Mouse (Mus musculus) layer of hippocampus, adult 11-12 months (tissue): ENCODE measurements at regions not wholly inside any gene's neighbourhood (a gene's known extent, or its start where the extent isn't known, plus 50 kb on each side); places are given as distances from the start of the nearest gene placed in this dataset.

ENCODE experiments used
- DNase-seq: peaks from one replicate; pipeline ENCODE4 v3.0.0; 2022; ENCODE audit warnings: low spot score

DNA sequence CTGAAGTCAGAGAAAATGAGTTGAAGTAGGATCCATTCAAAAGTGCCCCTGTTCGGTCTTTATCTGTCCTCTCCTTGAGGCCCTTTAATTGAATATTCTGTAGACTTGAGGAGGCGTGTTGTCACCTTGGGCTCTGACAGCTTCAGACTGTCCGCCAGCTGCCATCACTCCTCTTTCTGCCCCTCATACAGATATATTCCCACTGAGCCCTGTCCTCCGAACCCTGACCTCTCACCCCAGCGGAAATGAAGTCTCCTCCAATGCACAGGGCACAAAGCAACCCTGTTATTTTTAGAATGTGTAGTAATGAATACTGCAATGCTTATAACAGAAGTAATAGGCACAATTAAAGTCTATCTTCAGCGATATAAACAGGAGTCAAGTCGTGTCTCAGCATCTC is 117.4 kb upstream of the Gm14444 start:
- no peak for DNase-seq

GRCm38 (mm10) chr2:174897424-174897823 is 112.6 kb upstream of the Gm14444 start:
- DNase-seq = no peak

DNA sequence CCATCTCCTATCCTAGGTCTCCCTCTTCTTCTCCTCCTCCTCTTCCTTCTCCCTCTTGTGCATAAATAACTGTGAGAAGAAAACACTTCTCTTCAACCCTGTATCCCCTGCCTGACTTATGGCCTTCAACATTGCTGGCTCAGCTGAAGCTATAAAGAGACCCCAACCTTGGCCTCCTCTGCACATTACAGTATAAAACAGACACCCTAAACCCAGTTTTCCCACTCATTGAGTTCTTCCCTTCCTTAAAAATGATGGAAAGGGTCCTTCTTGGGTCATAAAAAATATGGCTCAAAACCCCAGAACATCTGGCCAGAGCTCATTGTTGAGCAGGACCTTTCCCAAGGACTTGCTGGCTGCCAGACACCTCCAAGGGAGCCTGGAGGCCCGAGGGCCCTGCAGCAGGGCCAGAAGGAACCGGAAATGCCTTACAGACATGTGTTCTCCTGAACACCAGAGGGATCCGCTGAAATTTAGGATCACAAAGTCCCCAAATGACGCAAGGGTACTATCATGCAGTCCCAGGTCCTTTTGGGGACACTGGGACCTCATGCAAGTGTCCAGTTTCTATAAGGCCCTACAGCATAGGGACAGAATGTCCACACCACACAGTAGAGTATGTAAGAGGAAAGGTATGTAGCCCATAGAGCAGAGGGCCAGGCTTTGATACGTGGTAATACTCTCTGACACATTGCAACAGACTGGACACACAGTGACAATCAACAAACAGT is 109.9 kb upstream of the Gm14444 start:
- no peak for DNase-seq

DNA sequence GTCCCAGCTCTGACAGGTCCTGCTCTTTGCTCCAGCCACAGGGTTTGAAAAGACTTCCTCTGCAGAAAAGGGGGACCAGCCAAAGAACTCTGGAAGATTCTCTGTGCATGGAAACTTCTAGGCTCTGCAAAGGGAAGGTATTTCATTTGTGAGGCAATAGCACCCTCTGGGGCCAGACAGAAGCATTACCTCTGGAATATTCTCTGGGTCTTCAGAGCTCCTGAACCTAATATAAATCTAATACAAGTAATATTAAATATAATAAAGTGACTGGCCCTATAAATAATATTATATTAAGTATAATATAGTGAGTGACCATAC is 109.4 kb upstream of the Gm14444 start:
- DNase-seq = peak; percentile 38

DNA sequence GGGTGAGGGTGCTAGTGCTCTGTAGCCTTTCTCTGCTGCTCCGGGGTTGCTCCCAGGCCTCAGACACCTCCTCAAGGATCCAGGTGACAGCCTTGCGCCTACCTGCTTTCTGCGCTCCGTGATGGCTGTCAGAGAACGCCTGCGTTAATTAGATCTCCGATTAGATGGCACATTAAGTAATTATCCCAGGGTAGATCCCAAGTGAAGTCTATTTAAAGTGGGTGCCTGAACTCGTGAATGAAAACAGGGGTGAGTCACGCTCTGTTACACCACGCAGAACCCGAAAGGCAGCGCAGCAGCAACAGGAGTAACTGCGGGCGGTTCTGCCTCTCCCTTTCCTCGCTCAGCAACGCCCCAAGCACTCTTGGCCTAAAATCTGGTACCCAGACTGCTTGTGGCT is 108.2 kb upstream of the Gm14444 start:
- no peak for DNase-seq

DNA sequence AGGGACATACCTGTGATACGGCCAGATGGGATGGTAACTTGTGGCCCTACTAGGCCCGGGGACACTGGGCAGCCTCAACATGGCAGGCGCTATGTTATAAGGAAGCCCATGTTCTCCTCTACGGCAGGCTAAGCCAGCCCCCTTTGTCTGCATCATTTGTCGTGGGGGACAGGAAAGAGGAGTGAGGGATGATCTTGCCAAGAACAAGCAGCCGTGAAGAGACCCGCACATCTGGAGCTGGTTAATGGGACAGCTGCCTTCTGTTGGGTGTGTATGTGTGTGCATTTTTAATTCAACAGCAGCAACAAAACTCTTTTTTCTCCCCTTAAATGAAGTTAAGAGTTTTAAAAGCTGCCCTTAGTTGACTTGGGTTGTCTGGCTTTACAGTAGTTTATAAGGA is 106.4 kb upstream of the Gm14444 start:
- DNase-seq = no peak

DNA sequence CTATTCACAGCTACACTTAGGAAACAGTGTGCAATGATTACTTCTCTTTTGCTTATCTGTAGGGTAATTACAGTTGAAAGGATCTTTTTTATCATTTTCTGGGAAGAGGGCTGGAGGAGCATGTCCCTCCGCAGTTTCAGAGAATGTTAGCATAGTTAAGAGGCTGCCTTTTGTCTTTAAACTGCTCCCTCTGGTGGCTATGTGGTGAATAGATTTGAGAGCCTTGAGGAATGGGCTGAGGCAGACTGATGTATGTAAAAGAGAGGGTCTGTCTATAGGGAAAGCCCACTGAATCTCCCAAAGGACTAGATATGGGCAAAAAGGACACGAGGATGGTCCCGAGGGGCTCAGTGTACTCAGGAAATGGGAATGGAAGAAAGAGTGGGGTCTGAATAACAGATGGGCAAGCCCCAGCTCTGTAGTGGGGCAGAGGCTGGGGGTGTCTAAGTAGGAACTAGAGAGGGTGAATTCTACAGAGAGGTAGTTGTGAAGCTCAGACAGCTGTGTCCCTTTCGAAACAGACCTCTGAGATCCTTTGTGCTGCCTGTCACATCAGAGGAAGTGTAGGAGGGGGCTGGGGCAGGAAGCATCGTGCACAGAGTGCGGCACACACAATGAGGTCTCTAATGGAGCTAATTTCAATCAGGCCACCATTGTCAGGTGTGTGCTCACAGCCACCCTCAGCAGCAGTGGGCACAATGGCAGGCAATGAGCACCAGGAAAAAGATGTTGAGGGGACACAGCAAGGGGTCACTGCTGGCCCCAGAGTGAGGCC is 104.0 kb upstream of the Gm14444 start:
- DNase-seq = peak; percentile 52

DNA sequence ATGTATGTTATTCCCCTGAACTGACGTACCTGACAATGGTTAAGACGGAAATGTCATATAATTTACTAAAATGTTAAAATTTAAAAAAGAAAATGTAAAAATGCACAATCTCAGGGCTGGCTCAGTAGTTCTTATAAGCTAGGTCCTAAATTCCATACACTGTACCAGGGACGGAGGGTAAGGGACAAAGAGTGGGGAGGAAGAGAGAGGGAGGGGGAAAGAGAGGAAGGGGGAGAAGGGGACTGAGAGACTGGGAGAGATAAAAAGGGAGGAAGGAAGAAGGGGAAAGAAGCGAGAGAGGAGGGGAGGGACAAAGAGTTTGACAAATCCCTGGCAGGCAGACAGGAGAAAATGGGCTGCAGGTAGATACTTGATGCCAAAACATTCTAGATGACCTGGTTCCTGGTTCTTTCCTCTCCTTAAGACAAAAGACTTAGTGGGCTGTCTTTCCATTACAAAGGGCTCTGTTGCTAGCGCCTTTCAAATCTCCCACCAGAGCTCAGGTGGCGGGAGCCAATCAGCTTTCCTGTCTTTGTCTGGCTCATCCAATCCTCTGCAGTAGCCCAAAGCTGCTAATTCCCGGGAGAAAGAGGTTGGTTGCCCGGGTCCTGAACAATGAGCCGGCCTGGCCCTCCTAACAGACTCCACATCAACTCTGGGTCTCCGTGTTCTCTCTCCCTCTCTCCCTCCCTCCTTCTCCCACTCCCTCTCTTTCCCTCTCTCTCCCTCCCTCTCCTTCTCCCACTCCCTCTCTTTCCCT is 92.7 kb upstream of the Gm14444 start:
- DNase-seq = peak; percentile 14

GRCm38 (mm10) chr2:174917975-174918374 is 92.1 kb upstream of the Gm14444 start:
- DNase-seq = no peak

- no peak for DNase-seq
These were observed 87.8 kb upstream of the Gm14444 start for GRCm38 (mm10) chr2:174922208-174922607.

GRCm38 (mm10) chr2:174929718-174930117 is 80.3 kb upstream of the Gm14444 start:
- no peak for DNase-seq

GRCm38 (mm10) chr2:174932137-174933012 is 77.7 kb upstream of the Gm14444 start:
- peak; percentile 92 for DNase-seq

DNA sequence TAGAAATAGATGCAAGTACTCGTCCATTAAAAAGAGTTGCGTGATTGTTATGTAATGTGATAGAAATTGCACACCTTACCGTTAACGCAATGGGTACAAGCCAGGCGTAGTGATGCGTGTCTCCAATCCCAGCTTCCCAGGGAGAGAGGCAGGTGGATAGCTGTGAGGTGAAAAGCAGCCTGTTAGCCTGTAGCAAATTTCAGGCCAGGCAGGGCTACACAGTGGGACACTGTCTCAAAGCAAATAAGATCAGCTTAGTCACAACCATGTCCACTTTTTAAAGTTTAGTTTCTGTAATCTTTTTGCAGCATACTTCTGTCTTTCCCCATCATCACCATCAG is 77.1 kb upstream of the Gm14444 start:
- no peak for DNase-seq

- peak; percentile 13 for DNase-seq
These were observed 73.4 kb upstream of the Gm14444 start for GRCm38 (mm10) chr2:174936665-174937064.

DNA sequence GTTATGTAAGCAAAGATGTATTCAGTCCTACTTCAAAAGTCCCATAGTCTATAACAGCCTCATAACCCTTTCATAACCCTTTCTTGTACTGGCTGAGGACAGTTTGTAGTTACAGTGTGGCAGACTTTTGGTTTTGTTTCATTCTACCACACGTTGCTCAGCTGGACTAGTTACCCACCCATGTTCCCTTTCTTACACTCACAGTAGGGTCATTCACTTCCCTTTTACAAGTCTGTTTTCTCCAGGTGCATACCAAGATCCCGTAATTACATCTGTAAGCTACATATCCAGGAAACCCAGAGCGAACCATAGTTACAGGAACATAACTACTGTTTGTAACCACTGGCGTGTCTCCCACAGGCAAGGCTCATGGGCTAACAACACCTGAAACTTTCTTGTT is 72.1 kb upstream of the Gm14444 start:
- DNase-seq = no peak

- DNase-seq = no peak
These were observed 67.8 kb upstream of the Gm14444 start for GRCm38 (mm10) chr2:174942221-174942620.

DNA sequence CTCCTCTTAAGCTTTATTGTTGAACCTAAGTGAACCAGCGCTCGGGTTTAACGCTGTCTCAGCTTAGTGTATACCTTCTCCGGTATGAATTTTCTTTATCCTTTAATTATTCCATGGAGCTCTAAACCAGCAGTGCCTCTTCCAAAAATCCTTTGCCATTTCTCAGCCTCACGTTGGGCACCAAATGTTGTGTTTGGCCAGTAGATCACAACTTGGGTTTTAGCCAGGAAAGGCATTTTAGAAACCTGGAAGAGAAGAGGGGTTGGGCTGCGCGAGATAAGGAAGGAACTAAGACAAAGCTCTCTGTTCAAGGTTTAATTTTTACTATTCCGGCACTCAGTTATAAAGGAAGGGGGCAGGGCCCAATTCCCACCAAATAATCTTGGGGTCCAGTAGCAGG is 61.9 kb upstream of the Gm14444 start:
- no peak for DNase-seq
